Mouse (Mus musculus): ENCODE measurements around the gene Mrtfb.

The Mrtfb gene

GRCm38 (mm10) chr16:13381771-13382170 is 125.5 kb downstream of the Mrtfb start:
- DNase-seq (ENCODE audit: inconsistent age in 2 of 2, low spot score in 1 of 2) = peak; percentile 41 to 77

DNA sequence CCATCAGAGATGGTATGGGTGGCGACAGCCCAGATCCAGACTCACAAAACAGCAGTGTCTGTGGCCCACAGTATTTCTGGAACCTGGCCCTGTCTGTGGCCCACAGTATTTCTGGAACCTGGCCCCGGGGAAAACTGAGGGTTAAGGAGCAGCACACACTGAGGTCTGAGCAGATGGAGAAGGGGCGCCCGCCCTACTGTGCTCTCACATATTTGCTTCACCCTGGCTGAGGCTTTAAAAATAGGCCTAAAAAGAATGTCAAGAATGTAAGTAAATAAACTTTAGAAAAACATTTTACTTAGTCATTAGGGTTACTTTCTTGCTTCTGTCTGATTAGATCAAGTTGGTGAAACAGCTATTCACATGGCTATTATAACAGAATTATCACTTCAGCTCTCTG is 131.0 kb downstream of the Mrtfb start:
- no peak for DNase-seq (ENCODE audit: inconsistent age in 2 of 2, low spot score in 1 of 2)

- DNase-seq (ENCODE audit: inconsistent age in 2 of 2, low spot score in 1 of 2) = no peak
These were observed 144.1 kb downstream of the Mrtfb start for GRCm38 (mm10) chr16:13400375-13400774.

DNA sequence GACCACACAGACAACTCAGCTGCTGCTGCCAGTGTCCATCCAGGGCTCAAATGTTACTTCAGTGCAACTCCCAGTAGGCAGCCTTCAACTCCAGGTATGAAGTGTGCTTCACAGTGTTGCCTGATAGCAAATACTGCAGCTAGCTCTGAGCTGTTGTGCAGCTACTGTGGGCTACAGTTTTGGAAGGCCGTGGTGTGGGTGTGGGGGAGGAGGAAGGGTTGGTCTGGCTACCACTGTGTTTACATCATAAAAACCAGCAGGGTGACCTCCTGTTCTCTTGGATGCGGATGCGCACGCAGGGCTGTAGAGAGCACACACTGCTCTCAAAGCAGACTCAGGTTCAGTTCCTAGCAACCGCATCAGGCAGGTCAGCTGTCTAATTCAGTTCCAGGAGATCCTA is 145.3 kb downstream of the Mrtfb start:
- DNase-seq (ENCODE audit: inconsistent age in 2 of 2, low spot score in 1 of 2) = no peak

DNA sequence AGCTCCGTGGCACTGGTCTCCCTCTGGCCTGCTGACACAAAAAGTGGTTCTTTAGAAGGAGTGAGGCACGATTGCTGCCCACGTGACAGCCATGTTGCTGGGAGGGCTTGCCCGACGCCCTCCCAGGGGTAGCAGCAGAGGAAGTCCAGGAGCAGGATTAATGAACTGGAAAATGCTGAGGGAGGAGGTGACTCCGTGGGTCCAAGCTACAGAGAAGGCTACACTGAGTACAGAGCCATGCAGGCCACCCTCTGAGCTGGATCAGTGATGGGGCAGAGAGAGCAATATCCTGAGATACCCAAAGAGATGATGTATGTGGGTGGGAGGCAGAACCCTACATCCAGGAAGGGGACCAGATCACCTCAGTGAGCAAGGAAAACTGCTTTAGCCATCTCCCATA is 148.4 kb downstream of the Mrtfb start:
- no peak for DNase-seq (ENCODE audit: inconsistent age in 2 of 2, low spot score in 1 of 2)

DNA sequence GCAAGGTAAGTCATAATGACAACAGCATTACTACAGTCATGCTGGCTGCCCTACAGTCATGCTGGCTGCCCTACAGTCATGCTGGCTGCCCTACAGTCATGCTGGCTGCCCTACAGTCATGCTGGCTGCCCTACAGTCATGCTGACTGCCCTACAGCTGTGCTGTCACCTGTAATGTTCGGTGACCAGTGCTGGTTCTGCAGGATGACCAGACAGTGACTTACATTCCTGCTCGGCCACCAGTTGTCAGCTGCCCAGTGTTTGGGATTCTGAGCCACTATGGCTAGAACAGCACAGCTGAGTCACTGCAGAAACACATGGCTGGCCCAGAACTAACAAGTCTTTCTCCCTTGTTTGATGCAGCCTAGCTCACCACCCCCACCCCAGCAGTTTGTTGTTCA is 149.1 kb downstream of the Mrtfb start:
- no peak for DNase-seq (ENCODE audit: inconsistent age in 2 of 2, low spot score in 1 of 2)

- peak; percentile 32 to 88 for DNase-seq (ENCODE audit: inconsistent age in 2 of 2, low spot score in 1 of 2)
These were observed 153.4 kb downstream of the Mrtfb start for GRCm38 (mm10) chr16:13409530-13410163.

- DNase-seq (ENCODE audit: inconsistent age in 2 of 2, low spot score in 1 of 2) = no peak
These were observed 154.5 kb downstream of the Mrtfb start for GRCm38 (mm10) chr16:13410760-13411159.

DNA sequence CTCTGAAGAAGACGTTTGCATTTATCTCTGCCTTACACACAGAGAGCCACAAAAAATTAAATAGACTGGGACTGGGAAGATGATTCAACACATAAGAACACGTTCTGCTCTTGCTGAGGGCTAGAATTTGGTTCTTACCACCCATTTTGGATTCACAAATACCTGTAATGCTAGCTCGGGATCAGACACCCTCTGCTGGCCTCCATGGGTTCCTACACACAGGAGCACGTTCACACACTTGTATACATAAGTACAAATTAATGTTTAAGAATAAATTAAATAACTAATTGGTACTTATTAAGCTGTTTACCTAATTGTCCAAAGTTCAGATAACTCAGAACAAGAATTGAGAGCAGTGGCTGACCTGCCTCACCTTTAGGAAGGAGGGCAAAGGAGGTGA is 155.2 kb downstream of the Mrtfb start:
- no peak for DNase-seq (ENCODE audit: inconsistent age in 2 of 2, low spot score in 1 of 2)

- DNase-seq (ENCODE audit: inconsistent age in 2 of 2, low spot score in 1 of 2) = peak in 1 of 2 experiments; percentile 54
These were observed 158.3 kb downstream of the Mrtfb start for GRCm38 (mm10) chr16:13414566-13414965.

DNA sequence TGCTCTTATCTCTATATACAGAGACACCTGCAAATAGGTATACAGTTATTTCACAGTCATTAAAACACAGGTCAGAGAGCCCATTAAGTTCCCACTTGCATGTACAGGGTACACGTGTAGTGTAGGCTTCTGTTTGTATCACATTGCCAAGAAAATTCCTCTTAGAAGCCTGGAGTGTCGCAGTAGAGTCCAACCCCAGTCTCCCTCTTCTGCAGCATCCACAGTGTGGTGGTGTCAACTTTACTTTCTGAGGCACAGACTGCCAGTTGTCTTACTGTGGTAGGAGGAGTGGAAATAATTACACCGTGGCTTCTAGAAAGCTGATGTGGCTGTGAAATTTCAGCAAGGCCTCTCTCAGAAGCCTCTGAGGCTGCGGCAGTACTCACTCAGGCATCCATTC is 158.7 kb downstream of the Mrtfb start:
- no peak for DNase-seq (ENCODE audit: inconsistent age in 2 of 2, low spot score in 1 of 2)

DNA sequence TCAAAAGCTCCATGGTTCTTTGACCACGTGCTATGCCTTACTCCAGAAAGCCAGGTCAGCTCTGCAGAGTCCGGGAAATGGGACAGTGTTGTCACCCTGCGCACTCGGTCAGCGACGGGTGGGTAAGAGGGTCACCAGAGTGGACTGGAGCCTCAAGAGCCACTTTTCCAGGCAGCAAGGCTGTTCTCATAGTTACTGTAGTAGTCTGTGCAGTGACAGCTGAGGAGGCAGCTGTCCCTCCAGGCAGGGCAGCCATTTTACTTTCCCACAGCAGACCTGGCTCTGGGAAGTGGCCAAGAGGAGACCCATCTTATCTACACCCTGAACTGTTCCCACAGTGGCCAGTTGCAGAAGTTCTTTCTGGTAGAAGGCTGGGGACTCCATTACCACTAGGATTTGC is 159.2 kb downstream of the Mrtfb start:
- DNase-seq (ENCODE audit: inconsistent age in 2 of 2, low spot score in 1 of 2) = no peak

- DNase-seq (ENCODE audit: inconsistent age in 2 of 2, low spot score in 1 of 2) = no peak
These were observed 160.2 kb downstream of the Mrtfb start for GRCm38 (mm10) chr16:13416465-13416864.

DNA sequence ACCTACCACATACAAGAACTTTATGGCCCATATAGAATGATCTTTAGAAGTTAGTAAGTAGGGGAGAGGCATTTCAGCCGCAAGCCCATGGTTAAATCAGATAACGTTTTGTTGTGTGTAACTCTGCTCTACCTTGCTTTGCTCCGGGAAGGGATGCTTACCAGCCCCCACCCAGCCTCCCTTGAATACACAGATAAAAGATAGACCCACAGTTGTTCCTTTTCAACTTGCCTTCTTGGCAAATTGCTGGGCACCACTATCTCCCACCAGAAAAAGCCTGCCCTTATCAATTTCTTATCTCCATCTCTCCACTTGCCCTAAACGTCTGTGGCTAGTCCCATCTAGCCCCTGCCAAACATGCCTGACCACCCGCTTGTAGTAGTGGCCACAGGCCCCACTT is 161.6 kb downstream of the Mrtfb start:
- DNase-seq (ENCODE audit: inconsistent age in 2 of 2, low spot score in 1 of 2) = no peak

- DNase-seq (ENCODE audit: inconsistent age in 2 of 2, low spot score in 1 of 2) = no peak
These were observed 163.5 kb downstream of the Mrtfb start for GRCm38 (mm10) chr16:13419752-13420151.

GRCm38 (mm10) chr16:13422522-13422921 is 166.2 kb downstream of the Mrtfb start:
- DNase-seq (ENCODE audit: inconsistent age in 2 of 2, low spot score in 1 of 2) = no peak

GRCm38 (mm10) chr16:13423587-13424355 is 167.5 kb downstream of the Mrtfb start:
- DNase-seq (ENCODE audit: inconsistent age in 2 of 2, low spot score in 1 of 2) = no peak

DNA sequence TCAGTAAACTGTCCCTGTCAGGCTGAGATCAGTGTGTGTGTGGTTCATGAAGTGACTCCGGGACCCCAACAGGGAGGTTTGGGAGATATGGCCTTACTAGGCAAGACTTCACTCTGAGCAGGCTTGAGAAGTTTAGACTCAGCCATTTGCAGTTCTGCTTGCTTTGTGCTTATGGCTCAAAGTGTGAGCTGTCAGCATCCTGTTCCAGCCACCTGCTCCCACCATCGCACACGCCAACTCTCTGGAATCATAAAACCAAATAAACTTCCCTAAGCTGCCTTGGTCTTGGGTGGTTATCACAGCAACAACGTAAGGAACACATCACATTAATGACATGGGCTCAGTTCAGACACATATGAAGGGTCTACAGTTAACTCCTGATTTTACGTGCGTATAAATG is 169.5 kb downstream of the Mrtfb start:
- DNase-seq (ENCODE audit: inconsistent age in 2 of 2, low spot score in 1 of 2) = no peak

GRCm38 (mm10) chr16:13426831-13427589 is 170.7 kb downstream of the Mrtfb start:
- DNase-seq (ENCODE audit: inconsistent age in 2 of 2, low spot score in 1 of 2) = peak in 1 of 2 experiments; percentile 43

GRCm38 (mm10) chr16:13428077-13428476 is 171.8 kb downstream of the Mrtfb start:
- DNase-seq (ENCODE audit: inconsistent age in 2 of 2, low spot score in 1 of 2) = no peak

DNA sequence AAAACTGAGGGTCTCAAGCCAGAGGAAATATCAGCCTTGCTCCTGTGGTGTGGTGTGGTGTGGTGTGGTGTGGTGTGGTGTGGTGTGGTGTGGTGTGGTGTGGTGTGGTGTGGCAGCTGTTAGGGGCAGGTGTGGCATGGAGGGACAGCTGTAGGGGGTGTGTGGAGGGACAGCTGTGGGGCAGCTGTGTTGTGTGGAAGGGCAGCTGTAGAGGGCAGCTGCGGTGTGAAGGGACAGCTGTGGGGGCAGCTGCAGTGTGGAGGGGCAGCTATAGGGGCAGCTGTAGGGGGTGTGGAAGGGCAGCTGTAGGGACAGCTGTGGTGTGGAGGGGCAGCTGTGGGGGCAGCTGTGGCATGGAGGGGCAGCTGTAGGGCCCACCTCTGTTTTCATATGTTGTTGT is 172.5 kb downstream of the Mrtfb start:
- no peak for DNase-seq (ENCODE audit: inconsistent age in 2 of 2, low spot score in 1 of 2)

All from adrenal gland, adult (tissue).